8 mouse cellular contexts compared by ENCODE assay signal in genomic region chr10:110931913-110932560, GRCm38 (mm10). TPM values are rescaled to one million over a fixed set of nuclear protein-coding genes. Genes with fewer than 3 reads are reported as not detected.
DNase-seq lines count a peak whose midpoint lies in the region; ATAC-seq and TF ChIP-seq lines count a peak whose summit lies in the region.

No protein-coding gene starts in this region.

- H3K4me1 ChIP-seq in embryonic facial prominence, embryonic 12.5 days, result peaks cover 49% of the 10 kb centered on the region
- peaks cover 30% of the 10 kb centered on the region for H3K4me1 ChIP-seq in kidney, embryonic 15.5 days

- TF ChIP-seq CTCF in layer of hippocampus, adult 2 months (conservative IDR thresholded peaks at IDR 0.05), result no peak

- peak overlapping the region; percentile 28; the same call in 1 of the 2 replicates for H3K4me3 ChIP-seq in layer of hippocampus, adult 2 months
- H3K4me3 ChIP-seq in embryonic facial prominence, embryonic 12.5 days, result no peak overlapping the region
- peak overlapping the region; percentile 23 for H3K4me3 ChIP-seq in kidney, embryonic 15.5 days (replicated peaks)

- no peak overlapping the region for H3K9ac ChIP-seq in embryonic facial prominence, embryonic 12.5 days
- H3K9ac ChIP-seq in kidney, embryonic 15.5 days, result no peak overlapping the region

- peak overlapping the region; percentile 54; the same call in 1 of the 2 replicates for H3K27ac ChIP-seq in layer of hippocampus, adult 2 months
- peak overlapping the region; percentile 51 for H3K27ac ChIP-seq in embryonic facial prominence, embryonic 12.5 days
- H3K27ac ChIP-seq in kidney, embryonic 15.5 days, result peak overlapping the region; percentile 65

- no peaks in the 10 kb centered on the region for H3K9me3 ChIP-seq in embryonic facial prominence, embryonic 12.5 days
- no peaks in the 10 kb centered on the region for H3K9me3 ChIP-seq in kidney, embryonic 15.5 days (replicated peaks)

- H3K4me2 ChIP-seq in embryonic facial prominence, embryonic 12.5 days (replicated peaks), result peak overlapping the region; percentile 35
- H3K4me2 ChIP-seq in kidney, embryonic 15.5 days, result peak overlapping the region; percentile 50

- 0 out of 2 replicates have a peak, but pooled peaks have one; percentile 49 for ATAC-seq in embryonic facial prominence, embryonic 12.5 days (ENCODE audit: insufficient number of reproducible peaks, insufficient read depth, low FRiP score, low TSS enrichment)
- ATAC-seq in kidney, embryonic 15.5 days (replicated peaks; ENCODE audit: low FRiP score), result peak; percentile 68
- peak; percentile 97 for ATAC-seq in megakaryocyte, adult 5-6 weeks (ENCODE audit: poor library complexity, severe bottlenecking)

- H3K36me3 ChIP-seq in embryonic facial prominence, embryonic 12.5 days, result 0 out of 2 replicates have a peak, but pooled peaks cover 12% of the 10 kb centered on the region
- peaks cover 28% of the 10 kb centered on the region for H3K36me3 ChIP-seq in kidney, embryonic 15.5 days
- no peaks in the 10 kb centered on the region for H3K36me3 ChIP-seq in splenic B cell, adult 2 months (ENCODE audit: control insufficient read depth, insufficient read depth, low read length, poor library complexity, severe bottlenecking)

- 59% methylated on average over 20 of the region's 20 CpGs for WGBS in embryonic facial prominence, embryonic 12.5 days
- 49% methylated on average over 20 of the region's 20 CpGs for WGBS in kidney, embryonic 15.5 days

- no peaks in the 10 kb centered on the region for H3K27me3 ChIP-seq in embryonic facial prominence, embryonic 12.5 days
- H3K27me3 ChIP-seq in kidney, embryonic 15.5 days, result no peaks in the 10 kb centered on the region
- no peaks in the 10 kb centered on the region for H3K27me3 ChIP-seq in splenic B cell, adult 2 months (ENCODE audit: control insufficient read depth, insufficient read depth, low read length, poor library complexity, severe bottlenecking)

- no peak for DNase-seq in layer of hippocampus, adult 2 months (ENCODE audit: low spot score in 2 of 2)
- DNase-seq in layer of hippocampus, adult 11-12 months (ENCODE audit: low spot score), result no peak
- peak; percentile 72 for DNase-seq in splenic B cell, adult 2 months (ENCODE audit: low read depth, low spot score)
- DNase-seq in frontal cortex, postnatal 14 days (ENCODE audit: low spot score in 2 of 2), result no peak
- DNase-seq in adrenal gland, adult 18-20 months (ENCODE audit: low spot score in 2 of 2), result no peak

RNA-seq across cellular contexts. Expression of gene Csrp2, which starts 12.4 kb away (rescaled TPM):
- total RNA-seq in layer of hippocampus, adult 2 months (2021), result 10 to 100 TPM; 20.2 to 24.6 TPM
- 239 and 253 TPM in 2 replicates for polyA plus RNA-seq in embryonic facial prominence, embryonic 12.5 days (2016; fragmentation: Nextera tagmentation; extraction: Ambion mirVana)
- polyA plus RNA-seq in kidney, embryonic 15.5 days (2015; fragmentation: Nextera tagmentation; extraction: Ambion mirVana), result 189 and 196 TPM in 2 replicates
- total RNA-seq in megakaryocyte, adult 5-6 weeks (2015), result 56.4 and 57.9 TPM in 2 replicates
- total RNA-seq in megakaryocyte, adult 5-6 weeks (2017), result 174 and 176 TPM in 2 replicates
- total RNA-seq in adrenal gland, adult 18-20 months (2021), result 100 to 1,000 TPM; 140 to 186 TPM
